Mouse (Mus musculus) E14TG2a.4 (cell line): ENCODE measurements around the gene Ppara.
A peak's percentile ranks its signal among the peaks of the same experiment; 100 is the strongest.

Experiments
- H3K27me3 ChIP-seq: 2 replicates; pipeline ENCODE4 v1.6.1; 2014; ENCODE audit warnings: low read length, control low read depth; ENCODE audit not compliant: insufficient read depth
- H3K36me3 ChIP-seq: 2 replicates; pipeline ENCODE4 v1.6.1; 2014; ENCODE audit warnings: low read length, control low read depth; ENCODE audit not compliant: insufficient read depth
- H3K4me1 ChIP-seq: replicated peaks from 2 replicates; pipeline ENCODE4 v1.6.1; 2014; ENCODE audit warnings: low read depth, low read length, control low read depth
- H3K4me3 ChIP-seq: replicated peaks from 2 replicates; pipeline ENCODE4 v1.5.1; 2014; ENCODE audit warnings: mild to moderate bottlenecking, low read length
- H3K9me3 ChIP-seq: 2 replicates; pipeline ENCODE4 v1.6.1; 2014; ENCODE audit warnings: low read length, control low read depth
- CTCF ChIP-seq: conservative IDR thresholded peaks from 2 replicates; pipeline ENCODE4 v1.5.1; 2014; ENCODE audit warnings: low read length
- NANOG ChIP-seq: IDR thresholded peaks from 2 replicates; pipeline ENCODE4 v1.6.1; 2014; ENCODE audit warnings: borderline replicate concordance, low read length, mixed read lengths
- POU5F1 ChIP-seq: IDR thresholded peaks from 2 replicates; pipeline ENCODE4 v1.6.1; 2014; ENCODE audit warnings: low read length, borderline replicate concordance

The Ppara gene

DNA sequence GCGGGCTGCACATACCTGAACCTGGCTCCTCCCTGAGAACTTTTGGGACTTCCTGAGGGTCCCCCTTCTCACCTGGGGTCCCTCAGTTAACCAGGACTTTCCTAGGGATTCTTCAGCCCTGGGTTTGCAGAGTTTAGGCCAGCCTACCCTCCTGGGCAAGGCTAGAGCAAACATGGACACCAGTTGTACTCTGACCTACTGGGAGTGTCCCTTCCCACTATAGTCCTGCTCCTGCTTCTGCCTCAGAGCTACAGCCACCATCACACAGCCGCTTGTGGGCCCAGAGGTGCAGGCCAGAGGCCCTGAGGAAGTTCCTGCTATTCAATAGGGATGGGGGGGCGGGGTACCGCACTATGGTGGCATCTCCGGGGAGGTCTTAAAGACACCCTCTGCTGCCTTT lies 94.7 kb downstream of the Ppara start:
- no peaks in the 10 kb centered on the region for H3K9me3 ChIP-seq
- TF ChIP-seq NANOG (no peak), POU5F1 (no peak), CTCF (no peak)
- peaks cover 23% of the 10 kb centered on the region for H3K4me1 ChIP-seq
- no peak overlapping the region for H3K4me3 ChIP-seq
- H3K27me3 ChIP-seq: peaks cover 10% of the 10 kb centered on the region
- no peaks in the 10 kb centered on the region for H3K36me3 ChIP-seq

DNA sequence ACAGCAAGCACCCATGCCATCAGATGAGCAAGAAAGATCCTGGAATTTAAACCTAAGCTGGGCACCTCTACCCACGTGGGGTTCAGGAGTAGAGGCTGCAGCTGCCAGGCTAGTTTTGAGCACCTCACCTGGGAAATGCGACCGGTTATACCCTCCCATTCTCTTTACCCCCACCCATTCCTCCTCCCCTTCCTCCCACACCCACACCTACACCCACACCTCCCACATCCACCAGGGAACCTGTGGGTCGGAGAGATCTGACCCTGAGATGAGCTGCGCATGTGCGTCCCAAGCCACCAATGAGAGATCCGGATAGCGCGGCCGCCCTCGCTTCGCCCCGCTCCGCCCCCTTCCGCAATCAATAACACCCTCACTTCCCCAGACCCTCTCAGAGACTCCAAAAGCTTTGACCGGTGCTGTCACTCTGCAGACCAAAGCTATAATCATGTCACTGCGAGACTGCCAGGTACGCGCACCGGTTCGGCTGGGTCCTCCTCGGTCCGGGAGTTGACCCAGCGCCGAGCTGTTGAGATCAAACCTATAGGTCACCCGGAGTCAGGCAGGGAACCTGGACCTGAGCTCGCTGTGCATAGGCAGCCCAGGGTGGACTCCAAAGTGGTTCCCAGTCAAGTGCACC lies 97.3 kb downstream of the Ppara start, which contains the start of gene Ttc38:
Gene Ttc38 (plus strand): TSS at position 353 of the 637 bp plus-strand sequence.
- peaks cover 27% of the 10 kb centered on the region for H3K4me1 ChIP-seq
- H3K27me3 ChIP-seq: peaks cover 14% of the 10 kb centered on the region
- no peaks in the 10 kb centered on the region for H3K36me3 ChIP-seq
- no peaks in the 10 kb centered on the region for H3K9me3 ChIP-seq
- H3K4me3 ChIP-seq: peak within 1 kb of the TSS; percentile 77
- TF ChIP-seq CTCF (no peak), POU5F1 (no peak), NANOG (no peak)

DNA sequence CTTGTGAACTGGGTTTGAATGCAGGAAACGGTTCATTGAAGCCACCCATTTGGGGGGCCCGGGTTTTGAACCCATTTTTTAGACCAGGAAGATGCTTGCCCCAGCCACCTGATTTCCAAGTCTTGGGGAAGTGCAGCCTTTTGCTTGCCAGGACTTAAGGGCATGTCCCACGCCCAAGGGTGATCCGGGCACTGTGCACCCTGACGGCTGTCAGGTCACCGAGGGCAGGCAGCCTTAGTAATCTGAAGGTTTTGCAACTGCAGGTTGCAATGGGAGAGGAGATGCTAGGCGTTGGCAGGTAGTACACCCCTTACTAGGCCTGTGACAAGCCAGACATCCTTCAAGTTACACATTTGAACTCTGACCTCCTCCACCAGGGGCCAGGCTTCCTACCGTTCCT lies 97.8 kb downstream of the Ppara start:
- Histone ChIP-seq H3K27me3 (peaks cover 13% of the 10 kb centered on the region), H3K9me3 (no peaks in the 10 kb centered on the region), H3K4me1 (peaks cover 33% of the 10 kb centered on the region), H3K36me3 (no peaks in the 10 kb centered on the region), H3K4me3 (peak overlapping the region; percentile 77)
- TF ChIP-seq CTCF (no peak), NANOG (no peak), POU5F1 (no peak)

DNA sequence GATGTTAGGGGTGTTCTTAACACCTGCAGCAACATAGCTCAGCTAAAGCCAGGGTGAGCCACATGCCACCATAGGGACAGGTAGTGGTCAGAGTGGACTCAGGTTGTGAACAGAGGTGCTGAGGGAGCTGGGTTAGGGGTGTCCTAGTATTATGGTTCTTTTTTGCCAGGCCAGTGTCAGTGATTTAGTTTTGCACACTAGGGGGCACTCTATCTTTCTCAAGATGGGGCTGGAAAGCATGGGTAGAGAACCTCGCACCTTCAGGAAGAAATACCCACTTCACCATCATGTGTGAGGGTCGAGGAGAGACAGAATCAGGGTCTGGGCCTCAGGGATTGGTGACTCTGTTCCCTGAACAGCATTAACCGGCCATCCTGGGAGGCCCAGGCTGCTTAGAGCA lies 100.6 kb downstream of the Ppara start:
- peaks cover 6% of the 10 kb centered on the region for H3K27me3 ChIP-seq
- H3K9me3 ChIP-seq: no peaks in the 10 kb centered on the region
- no peak overlapping the region for H3K4me3 ChIP-seq
- peak; percentile 48 for TF ChIP-seq CTCF
- no peak for TF ChIP-seq NANOG
- no peaks in the 10 kb centered on the region for H3K36me3 ChIP-seq
- peaks cover 45% of the 10 kb centered on the region for H3K4me1 ChIP-seq

DNA sequence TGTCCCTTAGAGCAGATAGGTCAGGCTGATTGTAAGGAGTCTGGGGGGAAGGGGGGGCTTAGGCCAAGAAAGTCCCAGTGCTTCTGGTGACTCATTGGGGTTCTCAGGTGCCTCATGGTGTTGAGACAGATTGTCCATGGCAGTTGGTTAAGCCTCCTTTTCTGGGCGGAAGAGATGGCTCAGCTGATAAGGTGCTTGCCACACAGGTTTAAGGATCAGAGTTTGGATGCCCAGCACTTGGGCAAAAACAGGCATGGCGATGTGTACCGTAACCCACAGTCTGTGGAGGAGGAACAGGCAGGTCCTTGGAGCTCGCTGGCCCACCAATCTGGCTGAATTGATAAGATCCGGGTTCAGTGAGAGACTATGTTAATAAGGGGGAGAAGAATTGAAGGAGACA lies 102.1 kb downstream of the Ppara start:
- Histone ChIP-seq H3K4me1 (peaks cover 54% of the 10 kb centered on the region), H3K27me3 (peaks cover 6% of the 10 kb centered on the region), H3K4me3 (no peak overlapping the region), H3K9me3 (no peaks in the 10 kb centered on the region), H3K36me3 (no peaks in the 10 kb centered on the region)
- TF ChIP-seq CTCF (no peak), NANOG (no peak), POU5F1 (no peak)

DNA sequence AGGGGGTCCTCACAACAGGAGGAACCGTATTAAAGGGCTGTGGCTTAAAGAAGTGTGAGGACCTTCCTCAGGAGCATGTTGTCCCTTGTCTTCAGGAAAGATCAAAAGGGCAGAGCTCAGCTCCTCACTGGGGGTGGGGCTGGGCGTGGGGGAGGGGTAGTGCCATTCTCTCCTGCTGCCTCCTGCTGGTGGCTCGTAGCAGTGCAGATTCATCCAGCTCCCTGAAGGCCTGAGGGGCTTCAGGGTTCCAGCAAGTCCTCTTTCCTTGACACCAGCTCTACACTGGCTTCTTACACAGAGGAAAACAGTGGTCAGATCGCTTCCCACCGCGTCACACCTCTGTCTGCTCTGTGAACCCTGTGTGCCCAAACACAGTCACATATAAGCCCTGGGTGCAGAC lies 106.2 kb downstream of the Ppara start:
- TF ChIP-seq POU5F1 (no peak), CTCF (peak; percentile 52), NANOG (no peak)
- peaks cover 52% of the 10 kb centered on the region for H3K4me1 ChIP-seq
- 0 out of 2 replicates have a peak overlapping the region, but pooled peaks have one; percentile 39 for H3K4me3 ChIP-seq
- no peaks in the 10 kb centered on the region for H3K9me3 ChIP-seq
- H3K27me3 ChIP-seq: peaks cover under 1% of the 10 kb centered on the region
- H3K36me3 ChIP-seq: no peaks in the 10 kb centered on the region

DNA sequence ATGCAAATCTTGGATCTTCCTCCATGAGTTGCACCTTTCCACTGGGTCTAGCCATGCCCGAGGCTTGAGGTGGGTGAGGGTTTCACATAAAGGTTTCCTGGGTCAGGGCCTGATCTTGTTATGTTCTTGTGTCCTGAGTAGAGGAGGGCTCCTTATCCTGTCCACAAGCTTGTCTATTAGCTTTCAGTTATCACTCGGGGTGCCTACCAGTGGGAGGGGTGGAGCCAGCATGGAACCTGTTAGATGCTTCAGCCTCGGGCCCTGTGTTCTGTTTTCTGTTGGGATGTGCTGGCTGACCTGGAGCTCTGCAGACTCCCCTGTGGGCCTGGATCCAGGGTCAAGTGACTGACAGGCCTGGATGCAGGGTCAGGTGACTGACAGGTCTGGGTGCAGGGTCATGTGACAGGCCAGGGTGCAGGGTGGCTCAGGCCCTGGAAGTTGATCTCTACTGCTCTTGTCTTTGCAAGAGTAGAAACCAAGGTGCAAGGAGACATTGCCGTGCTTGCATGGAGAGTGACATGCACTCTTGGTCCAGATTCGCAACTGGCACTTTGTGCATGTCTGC lies 107.1 kb downstream of the Ppara start:
- no peak overlapping the region for H3K4me3 ChIP-seq
- H3K27me3 ChIP-seq: no peaks in the 10 kb centered on the region
- H3K4me1 ChIP-seq: peaks cover 49% of the 10 kb centered on the region
- no peaks in the 10 kb centered on the region for H3K9me3 ChIP-seq
- TF ChIP-seq NANOG (no peak), POU5F1 (no peak), CTCF (no peak)
- H3K36me3 ChIP-seq: no peaks in the 10 kb centered on the region

DNA sequence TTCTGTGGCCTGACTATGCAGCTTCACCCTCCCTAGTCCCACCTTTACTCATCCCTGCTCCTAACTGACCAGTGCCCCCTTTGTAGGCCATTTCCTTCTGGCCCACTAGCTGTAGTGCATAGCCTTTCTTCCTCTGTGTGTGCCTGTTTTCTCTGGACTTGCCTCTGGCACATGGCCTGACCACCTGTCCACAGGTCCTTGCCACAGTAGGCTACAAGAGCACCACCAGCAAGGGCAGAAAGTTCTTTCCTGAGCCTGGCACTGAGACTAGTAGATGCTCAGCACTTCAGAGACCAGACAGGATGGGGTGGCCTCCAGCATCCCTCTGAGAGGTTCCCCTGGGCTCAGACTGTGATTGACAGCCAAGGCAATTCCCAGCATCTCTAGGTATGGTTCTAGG lies 110.3 kb downstream of the Ppara start:
- no peaks in the 10 kb centered on the region for H3K27me3 ChIP-seq
- H3K9me3 ChIP-seq: no peaks in the 10 kb centered on the region
- no peak overlapping the region for H3K4me3 ChIP-seq
- H3K36me3 ChIP-seq: no peaks in the 10 kb centered on the region
- no peak for TF ChIP-seq NANOG
- no peak for TF ChIP-seq POU5F1
- TF ChIP-seq CTCF: no peak
- peaks cover 24% of the 10 kb centered on the region for H3K4me1 ChIP-seq

DNA sequence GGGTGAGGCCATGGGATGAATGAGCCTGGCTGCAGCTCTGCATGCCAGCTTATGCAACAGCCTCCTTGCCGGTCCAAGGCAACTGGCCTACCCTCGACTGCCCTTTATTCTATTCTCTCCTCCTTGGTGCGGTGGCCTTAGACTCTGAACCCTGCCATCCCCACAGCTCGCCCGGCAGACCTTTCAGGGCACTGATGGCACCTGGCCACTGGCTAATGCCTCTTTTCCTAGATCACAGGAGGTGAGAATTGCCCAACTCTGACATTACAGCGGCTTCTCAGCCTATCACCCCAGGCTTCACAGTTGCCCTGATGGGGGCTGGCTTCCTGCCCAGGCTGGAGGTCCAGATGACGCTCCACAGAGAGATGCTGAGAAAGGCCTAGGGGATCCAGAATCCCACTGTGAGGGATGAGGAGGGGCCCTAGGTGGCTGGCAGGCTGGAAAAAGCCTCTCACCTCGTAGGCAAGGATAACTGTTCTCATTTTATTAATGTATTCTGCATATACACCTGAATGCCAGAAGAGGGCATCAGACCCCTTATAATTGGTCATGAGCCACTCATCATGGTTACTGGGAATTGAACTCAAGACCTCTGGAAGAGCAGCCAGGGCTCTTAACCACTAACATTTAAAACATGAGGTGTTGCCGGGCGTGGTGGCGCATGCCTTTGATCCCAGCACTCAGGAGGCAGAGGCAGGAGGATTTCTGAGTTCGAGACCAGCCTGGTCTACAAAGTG lies 117.0 kb downstream of the Ppara start:
- no peak overlapping the region for H3K4me3 ChIP-seq
- TF ChIP-seq CTCF (peak; percentile 38), POU5F1 (no peak)
- H3K36me3 ChIP-seq: no peaks in the 10 kb centered on the region
- H3K4me1 ChIP-seq: no peaks in the 10 kb centered on the region; the same call in 1 of the 2 replicates
- H3K9me3 ChIP-seq: no peaks in the 10 kb centered on the region
- H3K27me3 ChIP-seq: peaks cover 14% of the 10 kb centered on the region; the same call in 1 of the 2 replicates
